Mouse (Mus musculus) stomach, embryonic 16.5 days (tissue): ENCODE measurements at regions not wholly inside any gene's neighbourhood (a gene's known extent, or its start where the extent isn't known, plus 50 kb on each side); places are given as distances from the start of the nearest gene placed in this dataset.

Experiments used
- ATAC-seq: fragments of 200-750 bp; cut with Nextera tagmentation; 2 replicates; pipeline ENCODE4 v1.8.0; 2017; ENCODE audit warnings: moderate number of reproducible peaks, moderate TSS enrichment; ENCODE audit not compliant: insufficient read depth, low FRiP score
- H3K27ac ChIP-seq: fragments of 300-500 bp; sonication (generic); 2 replicates; pipeline ENCODE4 v1.5.1; 2014; ENCODE audit warnings: low read length
- H3K27me3 ChIP-seq: fragments of 300-500 bp; sonication (generic); 2 replicates; pipeline ENCODE4 v1.6.1; 2014; ENCODE audit warnings: low read length, control low read depth, mixed read lengths; ENCODE audit not compliant: control insufficient read depth, insufficient read depth
- H3K36me3 ChIP-seq: fragments of 300-500 bp; sonication (generic); 2 replicates; pipeline ENCODE4 v1.6.1; 2014; ENCODE audit warnings: low read length; ENCODE audit not compliant: control insufficient read depth, insufficient read depth
- H3K4me1 ChIP-seq: fragments of 300-500 bp; sonication (generic); 2 replicates; pipeline ENCODE4 v1.6.1; 2014; ENCODE audit warnings: low read length, control low read depth, mixed read lengths; ENCODE audit not compliant: control insufficient read depth, insufficient read depth
- H3K4me2 ChIP-seq: fragments of 300-500 bp; sonication (generic); 2 replicates; pipeline ENCODE4 v1.6.1; 2014; ENCODE audit warnings: low read depth, low read length, mixed read lengths
- H3K4me3 ChIP-seq: fragments of 300-500 bp; sonication (generic); replicated peaks from 2 replicates; pipeline ENCODE4 v1.5.1; 2014; ENCODE audit warnings: mild to moderate bottlenecking, low read length
- H3K9ac ChIP-seq: fragments of 300-500 bp; sonication (generic); 2 replicates; pipeline ENCODE4 v1.6.1; 2014; ENCODE audit warnings: low read length
- H3K9me3 ChIP-seq: fragments of 300-500 bp; sonication (generic); replicated peaks from 2 replicates; pipeline ENCODE4 v1.6.1; 2016; ENCODE audit warnings: low read length, control low read depth; ENCODE audit not compliant: control insufficient read depth
- WGBS: fragments of 180-500 bp; shearing (Covaris S2); extraction: QIAGEN DNeasy Blood & Tissue Kit; methylation state at CpG from one replicate; pipeline ENCODE4 v1.1.7; 2014; 5-methylcytosine and 5-hydroxymethylcytosine counted together

DNA sequence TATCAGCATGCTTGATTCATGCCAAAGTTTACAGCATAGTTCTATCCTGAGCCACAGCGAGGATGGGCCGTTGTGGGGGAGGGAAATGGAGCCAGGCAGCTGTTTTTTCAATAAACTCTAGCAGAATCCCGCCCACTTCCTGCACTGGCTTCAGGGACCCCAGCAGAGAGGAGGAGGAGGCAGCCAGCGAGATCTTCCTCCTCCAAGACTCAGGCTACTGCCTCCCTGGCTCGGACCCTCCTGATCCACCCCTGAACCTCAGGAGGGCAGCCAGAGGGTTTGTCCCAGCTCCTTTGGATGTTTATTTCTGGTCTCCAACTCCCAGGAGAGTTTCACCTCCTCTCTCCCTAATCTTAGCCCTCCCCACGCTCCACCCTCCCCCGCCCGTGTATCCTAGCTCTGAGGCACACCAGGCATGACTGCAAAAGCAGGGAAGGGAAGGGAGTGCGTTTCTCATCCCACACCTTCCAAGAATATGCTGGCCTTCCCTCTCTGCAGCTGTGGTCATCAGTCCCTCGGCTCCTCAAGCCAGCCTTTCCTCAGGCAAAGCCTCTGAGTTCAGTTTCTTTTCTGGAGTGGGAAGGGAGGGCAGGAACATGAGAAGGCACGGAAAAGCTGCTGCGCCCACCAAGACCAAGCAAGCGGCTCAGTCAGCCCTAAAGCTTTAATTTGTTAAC lies 195.5 kb downstream of the Sox4 start:
- Histone ChIP-seq H3K4me2 (peak overlapping the region; percentile 70), H3K36me3 (no peaks in the 10 kb centered on the region), H3K9me3 (no peaks in the 10 kb centered on the region), H3K4me3 (peak overlapping the region; percentile 40), H3K27ac (peak overlapping the region; percentile 89), H3K9ac (peak overlapping the region; percentile 69), H3K27me3 (no peaks in the 10 kb centered on the region), H3K4me1 (peaks cover 23% of the 10 kb centered on the region)
- ATAC-seq, result peak; percentile 90
- 3% methylated on average over 13 of the region's 13 CpGs for WGBS

DNA sequence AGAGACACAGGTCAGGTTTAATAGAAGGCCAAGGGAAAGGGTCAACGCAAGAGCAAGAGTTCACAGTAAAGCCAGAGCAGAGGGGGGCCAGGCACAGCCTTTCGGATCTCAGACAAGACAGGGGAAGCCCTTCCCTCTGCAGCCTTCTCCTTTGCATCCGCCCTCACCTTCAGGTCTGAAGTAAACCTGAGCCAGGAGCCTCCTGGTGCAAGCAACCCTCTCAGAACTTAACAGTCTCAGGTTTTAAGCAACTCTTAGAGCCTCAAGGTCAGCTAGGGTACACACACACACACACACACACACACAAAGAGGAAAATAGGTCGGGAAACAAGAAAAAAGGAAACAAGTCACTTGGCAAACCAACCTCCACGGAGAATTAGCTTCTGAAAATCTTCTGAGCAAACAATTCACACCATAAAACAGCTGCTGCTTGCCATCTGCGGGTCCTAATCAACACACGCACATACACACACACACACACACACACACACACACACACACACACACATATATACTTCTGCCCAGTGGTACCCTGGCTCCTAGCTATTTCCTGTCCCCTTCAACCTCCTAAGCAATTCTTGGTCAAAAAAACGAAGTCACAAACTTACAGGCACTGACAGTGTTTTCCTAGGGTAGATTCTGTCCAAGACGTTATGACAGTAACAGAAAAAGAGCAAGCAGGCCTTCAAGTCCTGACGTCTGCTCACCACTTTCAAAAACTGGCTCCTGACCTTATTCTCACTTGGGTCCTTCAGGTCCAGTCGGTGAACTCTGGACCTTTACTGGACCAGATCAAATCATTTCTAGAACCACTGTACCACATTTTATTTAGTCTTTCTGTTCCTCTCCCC lies 196.4 kb downstream of the Sox4 start:
- WGBS, result 20% methylated on average over 11 of the region's 11 CpGs
- no peak for ATAC-seq
- H3K9ac ChIP-seq, result peak overlapping the region; percentile 69
- no peaks in the 10 kb centered on the region for H3K36me3 ChIP-seq
- peak overlapping the region; percentile 40 for H3K4me3 ChIP-seq
- H3K27me3 ChIP-seq, result no peaks in the 10 kb centered on the region
- H3K4me1 ChIP-seq, result peaks cover 23% of the 10 kb centered on the region
- no peaks in the 10 kb centered on the region for H3K9me3 ChIP-seq
- peak overlapping the region; percentile 70 for H3K4me2 ChIP-seq
- peak overlapping the region; percentile 89 for H3K27ac ChIP-seq

DNA sequence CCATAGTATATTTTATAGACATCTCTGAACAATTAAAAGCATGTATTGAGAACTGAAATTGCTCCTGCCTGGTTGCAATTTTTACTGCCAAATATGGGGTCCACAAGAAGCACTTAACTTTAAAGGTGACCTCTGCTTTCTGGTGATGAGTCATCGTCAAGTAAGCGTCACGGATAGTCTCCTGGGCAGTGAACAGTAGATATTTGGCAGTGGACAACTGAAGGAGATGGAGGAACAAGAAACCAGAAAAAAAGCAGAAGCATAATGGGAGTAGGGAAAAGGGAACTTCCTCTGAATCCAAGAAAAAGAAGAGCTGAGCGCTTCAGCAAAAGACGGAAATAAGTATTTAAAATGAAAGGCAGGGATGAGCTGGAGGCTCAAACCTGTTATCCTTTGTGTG lies 199.3 kb downstream of the Sox4 start:
- H3K27ac ChIP-seq, result no peak overlapping the region
- no peak overlapping the region for H3K9ac ChIP-seq
- no peak overlapping the region for H3K4me2 ChIP-seq
- peaks cover 26% of the 10 kb centered on the region for H3K4me1 ChIP-seq
- 55% methylated on average over 5 of the region's 5 CpGs for WGBS
- no peak overlapping the region for H3K4me3 ChIP-seq
- no peak for ATAC-seq
- H3K27me3 ChIP-seq, result no peaks in the 10 kb centered on the region
- no peaks in the 10 kb centered on the region for H3K36me3 ChIP-seq
- no peaks in the 10 kb centered on the region for H3K9me3 ChIP-seq

DNA sequence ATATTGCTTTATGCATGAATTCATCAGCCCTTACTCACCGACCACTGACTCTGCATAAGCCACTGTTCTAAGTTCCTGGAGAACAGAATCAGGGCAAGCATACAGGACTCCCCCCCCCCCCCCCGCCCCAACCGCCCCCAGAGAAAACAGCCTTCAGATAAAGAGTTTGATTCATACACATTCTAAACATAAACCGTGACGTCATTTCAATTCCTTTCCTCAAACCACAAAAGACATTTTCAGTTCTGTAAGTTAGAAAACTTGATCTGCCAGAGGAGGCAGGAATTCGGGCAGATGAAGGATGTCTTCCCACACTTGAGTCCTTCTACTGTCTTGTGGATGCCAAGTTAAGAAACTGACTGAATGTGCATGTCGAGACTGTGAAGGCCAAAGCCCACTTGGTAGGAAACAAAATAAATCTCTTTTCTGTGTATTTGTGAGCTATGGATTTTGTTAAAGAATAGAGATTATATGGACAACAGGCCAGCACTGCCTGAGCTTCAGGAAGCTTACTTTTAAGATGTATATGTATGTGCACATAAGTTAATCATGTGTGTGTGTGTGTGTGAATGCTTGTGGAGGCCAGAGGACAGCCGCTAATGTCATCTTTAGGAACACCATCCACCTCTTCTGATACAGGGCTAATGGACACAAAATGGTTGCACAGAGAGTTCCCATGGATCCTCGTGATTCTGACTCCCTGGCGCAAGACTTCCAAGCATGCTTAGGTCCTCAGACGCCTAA lies 202.4 kb downstream of the Sox4 start:
- H3K4me2 ChIP-seq, result no peak overlapping the region
- no peak overlapping the region for H3K4me3 ChIP-seq
- H3K9me3 ChIP-seq, result no peaks in the 10 kb centered on the region
- no peaks in the 10 kb centered on the region for H3K27me3 ChIP-seq
- 62% methylated on average over 11 of the region's 11 CpGs for WGBS
- no peak overlapping the region for H3K9ac ChIP-seq
- H3K4me1 ChIP-seq, result 0 out of 2 replicates have a peak, but pooled peaks cover 7% of the 10 kb centered on the region
- ATAC-seq, result no peak
- no peaks in the 10 kb centered on the region for H3K36me3 ChIP-seq
- no peak overlapping the region for H3K27ac ChIP-seq

DNA sequence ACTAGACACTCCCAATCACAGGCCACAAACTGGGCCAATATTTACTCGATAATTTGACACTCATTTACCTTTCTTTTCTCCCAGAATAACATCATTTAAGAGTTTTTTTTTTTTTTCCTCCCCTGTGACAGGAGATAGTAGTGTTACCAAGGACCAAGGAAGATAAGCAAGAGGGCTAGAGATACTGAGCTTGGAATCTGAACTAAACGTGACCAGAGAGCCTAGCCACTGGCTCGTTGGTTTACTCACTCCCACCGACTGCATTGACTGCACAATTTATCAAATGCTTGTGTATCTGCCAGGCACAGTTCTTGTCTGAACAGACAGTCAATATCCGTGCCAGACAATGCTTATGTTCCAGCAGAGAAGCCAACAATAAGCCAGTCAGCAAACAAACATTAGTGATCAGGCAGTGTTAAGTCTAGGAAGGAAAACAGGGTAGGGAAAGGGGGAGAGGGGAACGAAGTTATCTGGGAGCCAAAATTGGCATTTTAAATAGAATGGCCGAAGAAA lies 213.3 kb downstream of the Sox4 start:
- Histone ChIP-seq H3K27ac (no peak overlapping the region), H3K9ac (no peak overlapping the region)
- 27% methylated on average over 7 of the region's 7 CpGs for WGBS

DNA sequence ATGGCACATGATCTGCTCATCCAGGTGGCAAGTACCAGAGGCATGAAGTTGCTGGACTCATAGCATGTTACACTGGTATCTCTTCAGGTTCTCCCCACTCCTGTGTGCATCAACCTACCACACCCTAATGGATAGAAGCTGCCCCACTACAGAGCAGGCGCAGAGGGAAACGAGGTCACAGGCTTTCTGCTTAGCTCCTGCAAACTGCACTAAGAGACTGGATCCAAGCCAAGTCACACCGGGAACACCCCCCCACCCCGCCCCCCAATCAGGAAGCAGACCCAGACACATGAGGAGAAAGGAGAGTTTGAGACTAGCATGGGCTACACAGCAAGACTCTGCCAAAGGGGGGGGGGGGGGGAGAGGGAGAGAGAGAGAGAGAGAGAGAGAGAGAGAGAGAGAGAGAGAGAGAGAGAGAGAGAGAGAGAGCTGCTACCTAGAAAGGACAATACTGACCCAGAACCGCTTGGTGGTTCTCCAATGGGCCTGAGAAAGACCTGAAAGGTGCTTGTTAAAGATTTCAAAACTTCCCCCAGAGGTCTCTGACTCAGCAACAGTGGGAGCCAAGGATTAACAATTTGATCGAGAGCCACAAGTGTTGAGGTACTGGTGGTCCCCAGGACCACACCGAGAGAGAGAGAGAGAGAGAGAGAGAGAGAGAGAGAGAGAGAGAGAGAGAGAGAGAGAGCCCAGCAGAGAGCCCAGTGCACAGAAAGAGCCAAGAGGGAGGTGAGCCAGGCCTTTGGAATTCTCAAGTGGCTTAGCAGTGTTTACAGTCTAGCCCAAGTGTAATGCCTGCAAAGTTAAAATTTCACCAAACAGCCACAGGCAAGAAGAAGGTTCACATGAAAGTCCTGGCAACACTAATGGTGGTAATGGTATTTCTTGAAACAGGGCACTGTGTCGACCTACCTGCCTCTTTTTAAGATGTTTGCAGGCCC lies 215.1 kb downstream of the Sox4 start:
- ATAC-seq, result peak; percentile 54; the same call in 1 of the 2 replicates
- H3K9me3 ChIP-seq, result no peaks in the 10 kb centered on the region
- 0 out of 2 replicates have a peak overlapping the region, but pooled peaks have one; percentile 35 for H3K27ac ChIP-seq
- H3K4me1 ChIP-seq, result peaks cover 11% of the 10 kb centered on the region
- H3K27me3 ChIP-seq, result no peaks in the 10 kb centered on the region
- H3K4me2 ChIP-seq, result no peak overlapping the region
- H3K4me3 ChIP-seq, result no peak overlapping the region
- no peaks in the 10 kb centered on the region for H3K36me3 ChIP-seq
- H3K9ac ChIP-seq, result no peak overlapping the region
- WGBS, result 25% methylated on average over 8 of the region's 8 CpGs

More for the DNA sequence above, 213.3 kb downstream of the Sox4 start:
- Histone ChIP-seq H3K4me1 (peaks cover 11% of the 10 kb centered on the region), H3K4me2 (no peak overlapping the region), H3K36me3 (no peaks in the 10 kb centered on the region), H3K27me3 (no peaks in the 10 kb centered on the region), H3K4me3 (no peak overlapping the region), H3K9me3 (no peaks in the 10 kb centered on the region)
- no peak for ATAC-seq

DNA sequence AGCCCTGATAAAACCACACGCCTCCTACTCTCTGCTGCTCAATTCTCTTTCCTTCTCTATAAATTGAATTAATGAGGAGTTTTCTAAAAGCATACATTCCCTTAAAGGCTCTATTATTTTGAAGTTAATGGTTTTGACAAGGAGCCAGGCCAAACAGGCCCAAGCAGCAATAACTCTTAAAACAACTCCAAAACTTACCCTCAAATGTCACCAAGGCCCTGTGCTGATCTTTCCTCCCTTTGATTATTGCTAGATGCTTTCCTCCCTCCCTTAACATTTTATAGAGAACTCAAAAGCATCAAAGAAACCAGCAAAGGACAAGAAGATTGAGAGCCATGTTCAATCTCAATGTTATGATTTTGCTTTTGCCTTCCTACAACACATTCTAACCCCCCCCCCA lies 221.0 kb downstream of the Sox4 start:
- no peak overlapping the region for H3K9ac ChIP-seq
- no peak overlapping the region for H3K27ac ChIP-seq
- H3K27me3 ChIP-seq, result no peaks in the 10 kb centered on the region
- H3K4me2 ChIP-seq, result no peak overlapping the region
- no peak for ATAC-seq
- no peak overlapping the region for H3K4me3 ChIP-seq
- no peaks in the 10 kb centered on the region for H3K36me3 ChIP-seq
- 70% methylated on average over 1 of the region's 1 CpGs for WGBS
- no peaks in the 10 kb centered on the region for H3K9me3 ChIP-seq
- no peaks in the 10 kb centered on the region for H3K4me1 ChIP-seq

DNA sequence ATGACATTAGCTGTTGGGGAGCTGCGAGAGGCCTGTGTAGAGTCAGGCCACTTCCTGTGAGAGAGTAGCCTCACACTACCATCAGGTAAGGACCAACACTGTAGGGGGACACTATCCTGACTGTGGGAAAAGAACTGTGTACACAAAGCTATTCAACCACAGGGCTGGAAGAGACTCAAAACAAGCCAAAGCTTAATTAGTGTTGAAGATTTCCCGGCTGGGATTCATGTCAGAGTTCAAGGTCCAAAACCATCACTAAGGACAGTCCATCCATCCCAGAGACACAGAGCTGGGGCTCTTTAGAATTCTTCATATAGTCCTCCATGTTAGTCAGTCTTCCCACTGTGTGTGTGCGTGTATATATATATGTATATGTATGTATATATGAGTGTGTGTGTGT lies 221.5 kb downstream of the Sox4 start:
- WGBS, result 78% methylated on average over 3 of the region's 3 CpGs
- Histone ChIP-seq H3K4me3 (no peak overlapping the region), H3K4me1 (no peaks in the 10 kb centered on the region), H3K4me2 (no peak overlapping the region), H3K9me3 (no peaks in the 10 kb centered on the region), H3K9ac (no peak overlapping the region), H3K27ac (no peak overlapping the region), H3K36me3 (no peaks in the 10 kb centered on the region), H3K27me3 (no peaks in the 10 kb centered on the region)
- no peak for ATAC-seq
